Mouse (Mus musculus) liver, embryonic 13.5 days (tissue): ENCODE measurements around the gene Brd3. TPM values are rescaled to one million over a fixed set of nuclear protein-coding genes. Genes with fewer than 3 reads are reported as not detected.
"Not testable (repeated sequence)": the region's sequence is repeated elsewhere in the genome, so short reads cannot be mapped to it uniquely, and the experiment has no call there.

Source experiments
- ATAC-seq: fragments of 200-750 bp; cut with Nextera tagmentation; 2 replicates; pipeline ENCODE4 v1.8.0; 2017; ENCODE audit warnings: low read depth, mild to moderate bottlenecking, moderate number of reproducible peaks, moderate library complexity
- DNase-seq: peaks from one replicate; pipeline ENCODE4 v3.0.0; 2022
- H3K27ac ChIP-seq: fragments of 300-500 bp; sonication (generic); 2 replicates; pipeline ENCODE4 v1.5.1; 2015; ENCODE audit warnings: moderate library complexity, mild to moderate bottlenecking, inconsistent platforms
- H3K27me3 ChIP-seq: fragments of 300-500 bp; sonication (generic); 2 replicates; pipeline ENCODE4 v1.6.1; 2015; ENCODE audit warnings: mild to moderate bottlenecking, inconsistent platforms
- H3K36me3 ChIP-seq: fragments of 300-500 bp; sonication (generic); 2 replicates; pipeline ENCODE4 v1.6.1; 2015; ENCODE audit warnings: mild to moderate bottlenecking, inconsistent platforms
- H3K4me1 ChIP-seq: fragments of 300-500 bp; sonication (generic); replicated peaks from 2 replicates; pipeline ENCODE4 v1.6.1; 2015; ENCODE audit warnings: inconsistent platforms
- H3K4me2 ChIP-seq: fragments of 300-500 bp; sonication (generic); 2 replicates; pipeline ENCODE4 v1.6.1; 2015; ENCODE audit warnings: inconsistent platforms, mild to moderate bottlenecking, moderate library complexity
- H3K4me3 ChIP-seq: fragments of 300-500 bp; sonication (generic); replicated peaks from 2 replicates; pipeline ENCODE4 v1.5.1; 2015; ENCODE audit warnings: mild to moderate bottlenecking, inconsistent platforms
- H3K9ac ChIP-seq: fragments of 300-500 bp; sonication (generic); 2 replicates; pipeline ENCODE4 v1.6.1; 2015; ENCODE audit warnings: mild to moderate bottlenecking, inconsistent platforms
- H3K9me3 ChIP-seq: fragments of 300-500 bp; sonication (generic); replicated peaks from 2 replicates; pipeline ENCODE4 v1.6.1; 2016; ENCODE audit warnings: inconsistent platforms
- WGBS: fragments of 180-500 bp; shearing (Covaris S2); methylation state at CpG from one replicate; pipeline ENCODE4 v1.1.7; 2015; ENCODE audit not compliant: insufficient replicate concordance; 5-methylcytosine and 5-hydroxymethylcytosine counted together
- polyA plus RNA-seq: library from polyadenylated mRNA; unstranded; fragments of >200 nt; fragmentation: Nextera tagmentation; extraction: Ambion mirVana; gene quantifications from 2 replicates; pipeline ENCODE4 v1.2.1, GENCODE M21; 2015

Gene Brd3
- 25.0 and 37.2 TPM in 2 replicates for polyA plus RNA-seq

GRCm38 (mm10) chr2:27507562-27507961, at the start of gene Brd3:
Gene Brd3 (minus strand): TSS chr2:27507662.
- DNase-seq (no peak), ATAC-seq (no peak)
- no peaks in the 10 kb centered on the region for H3K36me3 ChIP-seq
- H3K27ac ChIP-seq: peak within 1 kb of the TSS; percentile 5; the same call in 1 of the 2 replicates
- H3K9ac ChIP-seq: no peak within 1 kb of the TSS
- H3K27me3 ChIP-seq: no peaks in the 10 kb centered on the region
- no peaks in the 10 kb centered on the region; the same call in 1 of the 2 replicates for H3K9me3 ChIP-seq
- H3K4me2 ChIP-seq: no peak within 1 kb of the TSS
- H3K4me3 ChIP-seq: no peak within 1 kb of the TSS
- peaks cover 71% of the 10 kb centered on the region for H3K4me1 ChIP-seq
- WGBS: 78% methylated on average over 4 of the region's 4 CpGs

- H3K4me1 ChIP-seq: peaks cover 16% of the 10 kb centered on the region; the same call in 1 of the 2 replicates
- no peak overlapping the region for H3K9ac ChIP-seq
- WGBS: 64% methylated on average over 6 of the region's 6 CpGs
- H3K9me3 ChIP-seq: no peaks in the 10 kb centered on the region
- no peak overlapping the region for H3K4me2 ChIP-seq
- no peaks in the 10 kb centered on the region for H3K36me3 ChIP-seq
- DNase-seq (no peak), ATAC-seq (no peak)
- H3K27me3 ChIP-seq: no peaks in the 10 kb centered on the region
- H3K4me3 ChIP-seq: no peak overlapping the region
- H3K27ac ChIP-seq: no peak overlapping the region
These were observed 49.5 kb upstream of the Brd3 start for GRCm38 (mm10) chr2:27556921-27557320.

GRCm38 (mm10) chr2:27554308-27554707, 46.8 kb upstream of the Brd3 start:
- H3K4me2 ChIP-seq: no peak overlapping the region
- H3K27me3 ChIP-seq: no peaks in the 10 kb centered on the region
- H3K9me3 ChIP-seq: no peaks in the 10 kb centered on the region
- no peak overlapping the region for H3K27ac ChIP-seq
- H3K4me1 ChIP-seq: peaks cover 10% of the 10 kb centered on the region; the same call in 1 of the 2 replicates
- ATAC-seq: peak; percentile 47; the same call in 1 of the 2 replicates
- H3K9ac ChIP-seq: no peak overlapping the region
- H3K36me3 ChIP-seq: no peaks in the 10 kb centered on the region
- 51% methylated on average over 9 of the region's 9 CpGs for WGBS
- DNase-seq: no peak
- no peak overlapping the region for H3K4me3 ChIP-seq

- H3K4me3 ChIP-seq: no peak overlapping the region
- H3K27ac ChIP-seq: no peak overlapping the region
- ATAC-seq (no peak), DNase-seq (peak; percentile 35)
- no peak overlapping the region for H3K4me2 ChIP-seq
- H3K4me1 ChIP-seq: peaks cover 10% of the 10 kb centered on the region; the same call in 1 of the 2 replicates
- no peaks in the 10 kb centered on the region for H3K9me3 ChIP-seq
- no peak overlapping the region for H3K9ac ChIP-seq
- no peaks in the 10 kb centered on the region for H3K27me3 ChIP-seq
- 20% methylated on average over 7 of the region's 7 CpGs for WGBS
- H3K36me3 ChIP-seq: no peaks in the 10 kb centered on the region
These were observed 45.3 kb upstream of the Brd3 start for GRCm38 (mm10) chr2:27552620-27553287.

- no peaks in the 10 kb centered on the region for H3K9me3 ChIP-seq
- H3K4me1 ChIP-seq: 0 out of 2 replicates have a peak, but pooled peaks cover 4% of the 10 kb centered on the region
- H3K4me3 ChIP-seq: no peak overlapping the region
- DNase-seq: no peak
- H3K27me3 ChIP-seq: no peaks in the 10 kb centered on the region
- 0 out of 2 replicates have a peak, but pooled peaks cover 2% of the 10 kb centered on the region for H3K36me3 ChIP-seq
- WGBS: 65% methylated on average over 1 of the region's 1 CpGs
- ATAC-seq: no peak
- no peak overlapping the region for H3K27ac ChIP-seq
- no peak overlapping the region for H3K4me2 ChIP-seq
- H3K9ac ChIP-seq: no peak overlapping the region
These were observed 41.4 kb upstream of the Brd3 start for GRCm38 (mm10) chr2:27548664-27549369.

GRCm38 (mm10) chr2:27547986-27548385, 40.5 kb upstream of the Brd3 start:
- no peak overlapping the region for H3K9ac ChIP-seq
- H3K27me3 ChIP-seq: no peaks in the 10 kb centered on the region
- no peaks in the 10 kb centered on the region for H3K9me3 ChIP-seq
- DNase-seq (no peak), ATAC-seq (no peak)
- peaks cover 8% of the 10 kb centered on the region; the same call in 1 of the 2 replicates for H3K36me3 ChIP-seq
- no peak overlapping the region for H3K4me3 ChIP-seq
- no peak overlapping the region for H3K27ac ChIP-seq
- H3K4me1 ChIP-seq: 0 out of 2 replicates have a peak, but pooled peaks cover 3% of the 10 kb centered on the region
- H3K4me2 ChIP-seq: no peak overlapping the region
- WGBS: 67% methylated on average over 2 of the region's 2 CpGs

GRCm38 (mm10) chr2:27547326-27547725, 39.9 kb upstream of the Brd3 start:
- Histone ChIP-seq H3K9ac (no peak overlapping the region), H3K9me3 (no peaks in the 10 kb centered on the region), H3K36me3 (peaks cover 9% of the 10 kb centered on the region; the same call in 1 of the 2 replicates), H3K4me3 (no peak overlapping the region), H3K4me1 (no peaks in the 10 kb centered on the region), H3K4me2 (no peak overlapping the region), H3K27me3 (no peaks in the 10 kb centered on the region), H3K27ac (no peak overlapping the region)
- no peak for ATAC-seq
- WGBS: 13% methylated on average over 1 of the region's 1 CpGs
- no peak for DNase-seq

GRCm38 (mm10) chr2:27546041-27546440, 38.6 kb upstream of the Brd3 start:
- not testable (repeated sequence) for H3K4me3 ChIP-seq, DNase-seq, H3K27ac ChIP-seq, ATAC-seq, H3K36me3 ChIP-seq, H3K9ac ChIP-seq, H3K4me1 ChIP-seq, H3K27me3 ChIP-seq, H3K9me3 ChIP-seq, H3K4me2 ChIP-seq
- 89% methylated on average over 8 of the region's 8 CpGs for WGBS

GRCm38 (mm10) chr2:27545517-27545916, 38.1 kb upstream of the Brd3 start:
- not testable (repeated sequence) for H3K9me3 ChIP-seq, H3K9ac ChIP-seq, ATAC-seq, H3K4me3 ChIP-seq, H3K36me3 ChIP-seq, H3K27ac ChIP-seq, H3K4me2 ChIP-seq, H3K27me3 ChIP-seq, DNase-seq
- H3K4me1 ChIP-seq: peaks cover 15% of the 10 kb centered on the region
- WGBS: 70% methylated on average over 3 of the region's 3 CpGs

- H3K4me1 ChIP-seq: peaks cover 16% of the 10 kb centered on the region
- no peak for DNase-seq
- H3K9ac ChIP-seq: no peak overlapping the region
- H3K4me3 ChIP-seq: no peak overlapping the region
- 72% methylated on average over 6 of the region's 6 CpGs for WGBS
- no peaks in the 10 kb centered on the region for H3K9me3 ChIP-seq
- no peak overlapping the region for H3K27ac ChIP-seq
- no peak for ATAC-seq
- peaks cover 9% of the 10 kb centered on the region; the same call in 1 of the 2 replicates for H3K36me3 ChIP-seq
- H3K4me2 ChIP-seq: no peak overlapping the region
- H3K27me3 ChIP-seq: no peaks in the 10 kb centered on the region
These were observed 37.2 kb upstream of the Brd3 start for GRCm38 (mm10) chr2:27544613-27545012.

- DNase-seq (no peak), ATAC-seq (no peak)
- Histone ChIP-seq H3K36me3 (peaks cover 17% of the 10 kb centered on the region), H3K4me2 (peak overlapping the region; percentile 76), H3K4me3 (peak overlapping the region; percentile 58), H3K4me1 (peaks cover 24% of the 10 kb centered on the region), H3K9ac (peak overlapping the region; percentile 70), H3K9me3 (no peaks in the 10 kb centered on the region), H3K27me3 (no peaks in the 10 kb centered on the region), H3K27ac (peak overlapping the region; percentile 88)
- WGBS: 81% methylated on average over 3 of the region's 3 CpGs
These were observed 33.8 kb upstream of the Brd3 start for GRCm38 (mm10) chr2:27541225-27541624.
